Mouse (Mus musculus): ENCODE measurements at regions not wholly inside any gene's neighbourhood (a gene's known extent, or its start where the extent isn't known, plus 50 kb on each side); places are given as distances from the start of the nearest gene placed in this dataset.

GRCm38 (mm10) chr9:67137681-67138080 is 88.5 kb upstream of the Tpm1 start:
- TF ChIP-seq CTCF (conservative IDR thresholded peaks at IDR 0.05; ENCODE audit: low read length) (no peak), POU5F1 (IDR thresholded peaks at IDR 0.05; ENCODE audit: borderline replicate concordance, low read length) (no peak)
